Mouse (Mus musculus) MEL (cell line): Measurements from ENCODE around the gene Spag17.

ENCODE experiments used
- MAFK ChIP-seq: IDR thresholded peaks from 2 replicates; pipeline ENCODE4 v1.6.1; 2011; ENCODE audit warnings: low read depth, mild to moderate bottlenecking, low read length, improper control_type of control experiment, borderline replicate concordance
- POLR2A ChIP-seq, 2 experiments: IDR thresholded peaks; 2 replicates each; pipeline ENCODE4 v1.6.1; 2011 to 2012; ENCODE audit warnings: low read length in 2 of 2, mild to moderate bottlenecking in 2 of 2, control low read depth in 1 of 2, improper control_type of control experiment in 1 of 2, low read depth in 1 of 2, moderate library complexity in 1 of 2; ENCODE audit not compliant: control insufficient read depth in 1 of 2, insufficient read depth in 1 of 2, poor library complexity in 1 of 2

DNA sequence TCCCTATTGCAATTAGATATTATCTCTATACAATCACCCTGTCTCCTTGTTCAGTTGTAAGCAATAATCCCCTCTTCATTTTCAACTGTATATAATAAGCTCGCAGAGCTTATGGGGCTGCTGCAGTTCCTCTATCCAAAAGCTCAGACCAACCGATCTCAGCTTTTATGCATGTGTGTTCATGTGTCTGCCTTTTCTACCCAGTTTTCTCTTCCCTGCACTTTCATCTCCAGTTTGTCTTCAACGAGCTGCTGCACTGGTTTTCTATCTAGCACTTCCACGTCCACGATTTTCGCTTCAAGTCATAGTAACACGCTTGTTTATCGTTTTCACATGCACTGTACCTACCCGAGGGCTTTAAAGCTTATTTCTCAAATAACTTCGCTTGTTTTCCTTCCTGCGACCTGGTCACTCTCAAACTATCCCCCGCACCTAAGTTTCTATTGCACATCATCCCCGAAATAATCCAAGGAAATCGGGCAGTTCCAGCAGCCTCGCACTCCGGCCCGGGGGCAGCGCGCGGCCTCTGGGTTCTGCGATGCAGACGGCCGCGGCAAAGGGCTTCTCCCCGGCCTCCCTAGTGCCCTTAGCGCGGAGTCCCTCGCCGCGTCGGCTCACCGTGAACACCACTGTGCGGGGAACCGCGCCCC is 276.6 kb downstream of the Spag17 start:
- TF ChIP-seq MAFK (no peak), POLR2A (IDR thresholded peaks at IDR 0.05; ENCODE audit: control insufficient read depth in 1 of 2, insufficient read depth in 1 of 2, low read depth in 1 of 2, low read length in 2 of 2, poor library complexity in 1 of 2) (peak in 1 of 2 experiments; percentile 66; a peak in 1 of 4 replicates)
